Mouse (Mus musculus): Measurements from ENCODE around the gene Hmga1b.
"Not testable (repeated sequence)": the region's sequence is repeated elsewhere in the genome, so short reads cannot be mapped to it uniquely, and the experiment has no call there.

The Hmga1b gene

DNA sequence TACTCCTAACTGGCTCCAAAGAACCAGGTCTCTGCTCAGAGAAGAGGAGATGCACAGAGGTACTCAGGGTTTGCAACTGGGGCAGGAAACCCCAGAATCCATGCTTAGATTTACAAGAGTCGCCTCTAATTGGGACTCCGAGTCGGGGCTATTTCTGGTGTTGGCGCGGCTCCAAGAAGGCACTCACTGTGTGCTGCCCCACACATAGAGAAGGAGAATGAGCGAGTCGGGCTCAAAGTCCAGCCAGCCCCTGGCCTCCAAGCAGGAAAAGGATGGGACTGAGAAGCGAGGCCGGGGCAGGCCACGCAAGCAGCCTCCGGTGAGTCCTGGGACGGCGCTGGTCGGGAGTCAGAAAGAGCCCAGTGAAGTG, at the start of gene Hmga1b:
Gene Hmga1b (plus strand): TSS at position 123 of the 370 bp plus-strand sequence.
- DNase-seq: not testable (repeated sequence)

DNA sequence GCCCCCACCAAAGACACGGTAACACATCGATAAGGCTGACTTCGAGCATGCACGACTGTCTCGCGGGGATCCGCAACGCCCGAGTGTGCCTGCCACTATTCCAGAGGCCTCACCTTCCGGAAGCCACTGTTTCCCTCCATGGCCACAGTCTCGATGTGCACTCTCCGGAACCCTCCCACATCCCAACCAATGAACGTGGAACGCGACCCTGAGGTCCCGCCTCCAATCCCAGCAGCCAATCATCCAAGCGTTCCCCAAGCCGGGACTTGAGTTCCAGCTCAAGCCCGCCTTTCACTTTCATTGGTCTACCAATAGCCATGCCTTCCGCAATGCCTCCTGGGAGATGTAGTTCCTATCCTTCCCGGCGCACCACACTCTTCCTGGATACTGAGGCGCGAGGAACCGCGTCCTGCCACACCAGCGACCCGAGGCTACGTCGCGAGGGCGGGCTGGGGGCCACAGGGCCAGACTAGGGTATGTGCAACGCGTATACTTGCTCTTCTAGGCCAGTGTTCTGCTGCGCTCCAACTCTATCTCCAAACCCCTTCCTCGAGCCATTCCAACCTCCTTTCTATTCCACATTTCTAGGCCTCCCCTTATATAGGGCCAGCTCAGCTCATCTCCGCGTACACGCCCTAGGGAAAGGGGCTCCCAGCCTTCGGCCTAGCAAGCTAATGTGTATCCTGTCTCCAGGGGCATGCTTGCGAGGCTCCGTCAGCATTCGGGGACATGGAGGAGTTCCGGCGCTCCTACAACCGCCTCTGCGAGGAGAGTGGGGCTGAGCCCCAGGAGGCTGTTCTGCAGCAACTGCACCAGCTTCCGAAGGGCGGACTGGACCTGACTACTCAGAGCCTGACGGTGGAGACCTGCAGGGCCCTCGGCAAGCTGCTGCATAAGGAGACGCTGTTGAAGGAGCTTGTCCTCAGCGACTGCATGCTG, 48.7 kb upstream of the Hmga1b start, which contains the start of the genes Cenpx and Lrrc45:
Gene Cenpx (minus strand): TSS at position 159 of the 939 bp plus-strand sequence.
Gene Lrrc45 (plus strand): TSS at position 346 of the 939 bp plus-strand sequence.
- DNase-seq: peak; percentile 97

DNA sequence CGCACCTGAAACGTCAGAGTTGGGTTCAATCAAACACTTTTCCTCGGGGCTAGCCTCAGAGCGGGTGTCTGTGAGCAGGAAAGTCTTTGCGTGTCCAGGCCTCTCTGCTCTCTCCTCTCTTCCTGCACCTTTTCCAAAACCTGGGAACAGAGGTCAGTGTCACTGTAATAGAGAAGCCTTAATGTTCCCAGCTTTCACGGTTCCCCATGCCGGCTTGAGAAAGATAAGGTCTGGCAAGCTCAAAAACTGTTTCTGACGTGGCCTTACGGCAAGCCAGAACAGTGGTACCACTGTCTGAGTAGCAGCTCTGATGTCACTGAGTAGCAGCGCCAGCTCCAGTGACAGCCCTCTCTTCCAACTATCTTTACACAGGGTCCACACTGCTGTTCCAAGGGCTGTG, 48.0 kb upstream of the Hmga1b start:
- DNase-seq: no peak

DNA sequence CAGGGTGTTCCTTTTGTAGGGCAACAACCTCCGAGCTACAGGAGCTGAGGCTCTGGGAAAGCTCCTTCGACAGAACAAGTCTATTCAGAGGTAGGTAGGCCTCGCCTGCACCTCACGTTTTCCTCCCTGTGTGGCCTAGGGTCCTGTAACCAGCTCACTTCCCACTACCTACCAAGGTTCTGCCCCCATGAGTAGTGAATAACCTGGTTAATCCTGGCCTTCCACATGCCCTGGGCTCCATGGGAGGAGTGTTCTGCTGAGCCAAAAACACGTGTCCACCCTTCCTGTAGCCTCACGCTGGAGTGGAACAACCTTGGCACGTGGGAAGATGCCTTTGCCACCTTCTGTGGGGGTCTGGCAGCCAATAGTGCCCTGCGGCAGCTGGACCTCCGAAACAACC, 47.5 kb upstream of the Hmga1b start:
- DNase-seq: no peak

DNA sequence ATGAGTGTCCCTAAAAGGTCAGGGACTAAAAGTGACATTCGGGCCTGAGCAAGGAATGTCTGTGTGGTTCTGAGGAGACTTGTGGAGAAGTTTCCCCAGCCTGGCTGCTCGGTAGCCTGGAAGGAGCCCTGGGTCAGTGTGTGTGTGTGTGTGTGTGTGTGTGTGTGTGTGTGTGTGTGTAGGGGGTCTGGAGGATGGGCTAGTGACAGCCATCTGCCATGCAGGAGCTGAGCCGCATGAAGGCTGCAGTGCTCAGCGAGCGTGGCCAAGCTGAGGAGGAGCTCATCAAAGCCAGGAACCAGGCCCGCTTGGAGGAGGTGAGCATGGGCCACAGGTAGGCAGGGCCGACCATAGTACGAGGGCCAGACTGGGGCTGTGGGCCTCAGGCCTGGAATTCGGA, 43.4 kb upstream of the Hmga1b start:
- no peak for DNase-seq

DNA sequence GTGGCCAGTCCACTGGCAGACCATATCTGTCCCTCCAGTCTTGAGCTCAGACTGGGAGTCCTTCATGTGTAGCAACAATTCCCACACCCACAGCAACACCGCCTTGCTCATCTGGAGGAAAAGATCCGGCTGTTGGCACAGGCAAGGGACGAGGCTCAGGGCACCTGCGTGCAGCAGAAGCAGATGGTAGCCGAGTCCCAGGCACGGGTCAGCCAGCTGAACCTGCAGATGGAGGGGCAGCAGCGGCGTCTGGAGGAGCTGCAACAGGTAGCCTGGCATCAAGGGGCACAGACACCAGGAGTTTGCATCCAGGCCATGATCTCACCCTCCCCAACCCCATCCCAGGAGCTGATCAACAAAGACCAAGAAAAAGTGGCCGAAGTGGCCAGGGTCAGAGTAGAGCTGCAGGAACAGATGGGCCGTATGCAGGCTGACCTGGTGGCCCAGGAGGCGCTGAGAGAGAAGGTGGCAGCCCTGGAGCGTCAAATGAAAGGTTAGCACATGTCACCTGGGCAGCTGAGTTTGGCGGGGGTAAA, 42.7 kb upstream of the Hmga1b start:
- DNase-seq: peak; percentile 57

DNA sequence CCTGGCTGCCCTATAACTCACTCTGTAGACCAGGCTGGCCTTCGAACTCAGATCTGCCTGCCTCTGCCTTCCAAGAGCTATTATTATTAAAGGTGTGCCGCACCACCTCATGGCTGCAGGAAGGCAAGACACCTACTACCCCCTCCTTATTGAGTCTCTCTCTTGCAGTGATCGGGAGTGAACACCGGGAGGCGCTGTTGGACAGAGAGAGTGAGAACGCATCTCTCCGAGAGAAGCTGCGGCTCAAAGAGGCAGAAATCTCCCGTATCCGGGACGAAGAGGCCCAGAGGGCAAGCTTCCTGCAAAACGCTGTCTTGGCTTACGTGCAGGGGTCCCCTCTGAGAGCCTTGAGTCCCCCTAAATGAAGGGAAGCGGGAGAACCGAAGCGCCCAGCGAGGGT, 42.1 kb upstream of the Hmga1b start:
- peak; percentile 90 for DNase-seq

DNA sequence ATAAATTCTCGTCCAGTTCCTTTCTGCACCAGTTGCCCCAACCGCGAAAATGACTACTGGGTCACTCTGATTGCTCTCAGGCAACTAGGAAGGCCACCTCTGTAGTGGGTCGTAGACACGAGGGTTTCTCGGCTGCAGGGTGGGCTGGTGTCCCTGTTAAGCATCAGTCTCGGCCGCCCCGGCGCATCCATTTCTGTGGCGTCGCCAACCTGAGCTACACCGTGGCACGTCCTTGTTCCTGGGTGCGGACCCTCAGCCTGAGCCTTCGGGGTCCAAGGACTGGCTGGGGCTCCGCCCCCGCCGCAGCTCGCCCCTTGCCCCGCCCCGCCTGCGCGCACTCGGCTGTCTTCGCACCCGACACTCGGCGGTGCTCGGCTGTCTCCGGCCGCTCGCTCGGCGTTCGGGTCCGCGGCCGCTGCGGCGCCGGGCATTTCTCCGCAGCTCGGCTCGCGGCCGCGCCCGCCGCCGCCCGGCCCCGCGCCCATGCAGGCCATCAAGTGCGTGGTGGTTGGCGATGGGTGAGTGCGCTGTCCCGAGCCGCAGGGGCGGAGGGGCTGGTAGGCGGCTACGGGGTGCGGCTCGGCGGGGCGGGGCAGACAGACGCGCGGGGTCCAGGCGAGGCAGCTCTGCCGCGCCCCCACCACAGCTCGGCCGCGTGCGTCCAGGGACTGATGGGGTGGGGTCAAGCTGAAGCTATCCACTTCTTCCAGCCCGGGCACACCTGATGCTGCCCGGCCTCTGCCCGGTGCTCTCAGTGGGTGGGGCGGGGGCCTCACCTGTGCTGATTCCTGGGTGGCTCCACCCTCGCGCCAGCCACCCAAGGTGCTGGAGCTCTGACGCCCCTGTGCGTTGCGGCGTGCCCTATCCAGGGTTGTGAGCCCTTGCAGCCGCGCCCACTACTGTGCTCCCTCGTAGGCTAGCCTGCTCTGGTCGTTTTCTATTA, 41.2 kb upstream of the Hmga1b start, which contains the start of gene Rac3:
Gene Rac3 (plus strand): TSS at position 347 of the 943 bp plus-strand sequence.
- DNase-seq: peak; percentile 77

DNA sequence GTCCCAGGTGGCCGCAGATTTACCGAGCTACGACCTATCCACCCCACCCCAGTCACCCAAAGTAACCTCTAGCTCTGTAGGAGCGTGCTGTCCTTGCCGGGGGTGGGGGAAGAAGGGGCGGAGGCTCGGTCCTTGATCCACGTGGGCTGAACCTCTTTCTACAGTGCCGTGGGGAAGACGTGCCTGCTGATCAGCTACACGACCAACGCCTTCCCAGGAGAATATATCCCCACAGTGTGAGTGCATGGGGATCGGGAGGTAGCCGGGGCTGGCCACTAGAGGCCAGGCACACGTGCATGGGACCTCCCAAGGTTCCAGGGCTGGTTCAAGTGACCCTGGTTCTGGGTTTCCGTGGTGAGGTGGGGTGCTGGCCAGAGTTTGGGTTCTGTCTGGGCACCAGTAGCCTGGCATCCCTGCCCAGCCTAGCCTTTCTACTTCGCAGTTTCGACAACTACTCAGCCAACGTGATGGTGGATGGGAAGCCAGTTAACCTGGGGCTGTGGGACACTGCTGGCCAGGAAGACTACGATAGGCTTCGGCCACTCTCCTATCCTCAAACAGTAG, 40.4 kb upstream of the Hmga1b start:
- DNase-seq: no peak

DNA sequence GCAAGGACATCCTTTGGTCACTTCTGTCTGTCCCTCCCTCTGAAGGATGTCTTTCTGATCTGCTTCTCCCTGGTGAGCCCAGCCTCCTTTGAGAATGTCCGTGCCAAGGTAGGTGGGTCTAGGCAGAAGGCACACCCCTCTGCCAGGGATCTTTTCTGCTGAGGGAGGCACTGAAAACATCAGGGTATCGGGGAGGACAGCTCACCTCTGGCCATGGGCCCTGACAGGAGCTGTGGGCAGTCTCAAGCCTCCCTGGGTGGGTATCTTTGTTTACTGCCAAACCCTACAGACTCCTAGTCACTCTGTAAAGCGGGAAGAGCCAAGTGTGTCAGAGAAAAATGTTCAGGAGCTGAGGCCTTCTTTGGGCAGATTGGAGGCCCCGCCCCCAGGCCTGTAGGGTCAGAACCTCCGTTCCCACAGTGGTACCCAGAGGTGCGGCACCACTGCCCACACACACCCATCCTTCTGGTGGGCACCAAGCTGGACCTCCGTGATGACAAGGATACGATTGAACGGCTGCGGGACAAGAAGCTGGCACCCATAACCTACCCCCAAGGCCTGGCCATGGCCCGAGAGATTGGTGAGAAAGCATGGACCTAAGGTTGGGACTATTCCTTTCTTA, 39.7 kb upstream of the Hmga1b start:
- no peak for DNase-seq

DNA sequence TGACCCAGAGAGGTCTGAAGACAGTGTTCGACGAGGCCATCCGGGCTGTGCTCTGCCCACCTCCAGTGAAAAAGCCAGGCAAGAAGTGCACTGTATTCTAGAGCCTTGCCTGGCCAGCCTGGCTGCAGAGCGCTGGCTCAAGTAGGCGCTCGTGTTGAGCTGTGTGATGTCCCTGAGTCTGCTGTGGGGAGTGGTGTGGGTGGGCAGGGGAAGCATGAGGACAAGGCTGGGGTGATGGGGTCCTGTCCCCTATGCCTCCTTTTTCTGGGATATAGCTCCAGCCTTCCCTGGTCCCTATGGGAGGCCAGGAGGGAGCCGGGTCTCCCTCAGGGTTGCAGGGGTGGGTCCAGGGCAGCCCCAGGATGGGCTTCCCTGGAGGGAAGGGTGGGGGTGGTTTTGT, 39.1 kb upstream of the Hmga1b start:
- DNase-seq: no peak

DNA sequence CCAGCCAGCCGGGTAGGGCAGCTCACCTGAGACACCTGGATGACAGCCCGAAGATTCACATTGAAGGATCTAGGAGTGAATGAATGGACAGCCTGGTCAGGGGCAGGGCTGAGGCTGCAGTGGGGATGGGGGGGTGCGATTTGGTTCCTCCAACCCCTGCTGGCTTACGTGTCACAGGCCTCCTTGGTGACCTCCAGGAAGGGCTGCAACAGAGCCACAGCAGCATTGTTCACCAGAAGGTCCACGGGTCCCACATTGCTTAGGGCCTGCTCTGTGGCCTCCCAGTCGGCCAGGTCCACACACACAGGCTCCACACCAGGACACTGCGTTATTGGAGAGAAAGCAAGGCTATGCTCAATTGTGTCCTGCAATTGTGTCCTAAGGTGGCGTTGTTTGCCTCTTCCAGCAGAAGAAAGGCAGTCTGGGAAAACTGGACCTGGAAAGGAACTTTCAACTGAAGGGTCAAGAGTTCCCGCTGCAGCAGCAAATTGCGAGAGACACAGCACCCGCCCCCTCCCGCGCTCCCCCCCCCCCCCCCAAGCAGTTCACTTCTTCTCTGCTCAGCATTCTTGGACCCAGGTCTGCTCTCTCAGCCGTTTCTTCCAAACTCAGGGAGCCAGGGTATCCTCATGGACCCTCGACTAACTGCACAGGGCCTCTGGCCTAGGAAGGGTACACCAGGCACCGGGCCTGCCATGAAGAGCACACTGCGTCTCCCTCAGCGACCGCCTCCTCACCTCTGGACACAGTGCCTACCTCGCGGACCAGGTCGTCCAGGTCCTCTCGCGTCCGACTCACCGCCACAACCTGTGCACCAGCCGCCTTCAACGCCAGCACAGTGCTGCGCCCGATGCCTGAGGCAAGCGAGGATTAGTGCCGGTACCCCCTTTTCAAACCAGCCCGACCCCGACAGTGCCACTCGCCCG, 36.1 kb upstream of the Hmga1b start:
- no peak for DNase-seq

DNA sequence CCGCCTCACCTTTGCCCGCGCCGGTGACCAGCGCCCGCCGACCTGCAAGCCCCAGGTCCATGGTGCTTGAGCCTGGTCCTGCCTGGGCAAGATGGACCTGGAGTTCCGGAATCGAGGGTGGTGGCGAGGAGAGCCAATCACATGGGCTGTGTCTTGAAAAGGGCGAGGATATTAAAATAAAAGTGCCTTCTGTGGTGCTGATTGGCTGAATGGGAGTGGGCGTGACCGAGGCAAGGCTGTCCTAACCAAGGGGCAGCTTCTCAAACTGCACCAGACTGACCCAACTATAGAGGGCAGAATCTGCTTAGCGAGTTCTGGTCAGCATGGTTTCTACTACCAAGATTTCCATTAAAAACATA, 35.4 kb upstream of the Hmga1b start, which contains the start of gene Dcxr:
Gene Dcxr (minus strand): TSS at position 113 of the 359 bp plus-strand sequence.
- DNase-seq: peak; percentile 87

DNA sequence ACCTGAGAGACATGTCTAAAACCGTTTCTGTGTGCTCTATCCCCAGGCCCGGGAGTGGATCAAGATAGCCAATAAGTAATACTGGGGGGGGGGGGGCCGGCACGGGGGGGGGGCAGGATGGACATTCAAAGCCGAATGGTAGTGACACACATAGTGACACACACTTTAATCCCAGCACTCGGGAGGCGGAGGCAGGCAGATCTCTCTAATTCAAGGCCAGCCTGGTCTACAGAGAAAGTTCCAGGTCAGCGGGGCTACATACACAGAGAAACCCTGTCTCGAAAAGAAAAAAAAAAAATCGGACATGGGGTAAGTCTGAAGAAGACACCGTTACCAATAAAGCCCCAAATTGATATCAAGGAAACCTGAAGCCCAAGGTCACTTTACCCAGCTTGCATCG, 35.0 kb upstream of the Hmga1b start:
- no peak for DNase-seq

DNA sequence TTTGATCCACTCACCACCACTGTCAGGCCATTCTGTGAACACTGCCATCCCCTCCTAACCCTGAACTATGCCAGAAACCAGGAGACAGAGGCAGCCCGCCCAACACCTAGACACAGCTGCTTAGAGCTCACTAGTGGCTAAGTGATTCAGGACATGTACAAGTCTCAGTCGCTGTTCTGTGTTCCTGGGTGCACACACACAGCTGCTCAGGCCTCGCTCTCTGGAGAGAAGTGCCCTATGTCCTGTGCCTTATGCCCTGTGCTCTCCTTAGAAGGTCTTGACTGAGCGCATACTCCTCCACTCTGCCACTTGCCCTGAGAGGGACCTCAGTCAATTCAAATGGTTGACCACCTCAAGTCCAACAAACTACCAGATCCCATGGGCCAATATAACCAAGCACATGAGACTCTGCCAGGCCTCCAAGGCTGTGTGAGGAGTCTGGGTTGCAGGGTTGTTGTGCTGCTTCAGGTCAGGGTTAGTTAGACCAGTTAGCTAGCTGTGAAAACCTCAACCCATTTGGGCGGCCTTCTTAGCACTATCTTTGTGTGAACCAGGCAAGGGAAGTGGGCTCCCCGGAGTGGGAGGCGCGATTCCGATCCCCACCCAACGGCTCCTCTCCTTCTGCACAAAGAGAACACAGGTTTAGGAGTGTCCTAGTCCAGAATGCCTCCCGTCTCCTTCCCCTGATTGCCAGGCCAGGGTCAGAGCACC, 33.9 kb upstream of the Hmga1b start:
- DNase-seq: no peak

DNA sequence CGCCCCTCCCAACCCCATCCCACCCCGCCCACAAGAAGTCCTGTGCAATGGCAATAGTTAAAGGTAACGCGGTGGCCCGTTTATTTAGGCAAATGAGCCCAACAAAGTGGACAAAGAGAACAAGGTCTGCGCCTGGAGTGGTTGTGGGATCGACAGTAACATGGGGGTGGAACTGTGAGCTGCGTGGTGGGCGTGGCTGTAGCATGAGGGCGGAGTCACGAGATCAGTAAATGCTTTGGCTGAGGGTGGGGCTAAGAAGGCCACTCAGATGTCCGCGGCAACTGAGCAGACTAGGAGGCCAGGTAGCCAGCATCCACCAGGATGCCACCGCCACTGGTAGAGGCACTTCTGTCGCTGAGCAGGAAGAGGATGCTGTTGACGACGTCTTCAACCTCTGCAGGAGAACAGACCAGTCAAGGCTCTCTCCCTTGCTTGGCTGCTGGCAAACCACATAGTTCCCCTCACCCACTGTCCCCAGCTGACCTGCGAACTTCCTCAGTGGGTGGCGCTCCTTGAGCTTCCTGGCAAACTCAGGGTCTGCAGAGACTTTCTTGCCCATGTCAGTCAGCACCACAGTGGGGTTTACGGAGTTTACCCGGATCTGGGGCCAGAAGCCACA, 33.1 kb upstream of the Hmga1b start:
- DNase-seq: not testable (repeated sequence)

DNA sequence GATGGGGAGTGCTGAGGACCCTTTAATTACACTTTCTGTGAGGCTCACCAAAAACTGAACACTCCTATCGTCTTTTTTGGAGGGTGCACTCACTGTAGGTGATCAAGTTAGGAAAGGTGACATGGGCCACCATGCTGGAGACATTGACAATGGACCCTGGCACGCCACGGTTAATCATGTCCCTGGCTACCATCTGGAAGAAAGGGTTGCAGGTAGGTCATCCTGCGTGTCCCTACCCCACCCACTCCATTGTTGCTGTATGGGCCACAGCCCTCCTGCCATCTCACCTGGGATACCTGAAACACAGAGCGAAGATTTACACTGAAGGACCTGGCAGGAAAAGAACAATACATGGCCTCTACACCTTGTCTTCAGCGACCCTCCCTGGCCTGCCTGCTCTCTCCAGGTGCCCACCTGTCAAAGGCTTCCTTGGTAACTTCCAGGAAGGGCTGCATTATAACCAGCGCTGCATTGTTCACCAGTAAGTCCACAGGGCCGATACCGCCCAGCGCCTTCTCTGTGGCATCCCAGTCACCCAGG, 32.2 kb upstream of the Hmga1b start:
- DNase-seq: no peak

DNA sequence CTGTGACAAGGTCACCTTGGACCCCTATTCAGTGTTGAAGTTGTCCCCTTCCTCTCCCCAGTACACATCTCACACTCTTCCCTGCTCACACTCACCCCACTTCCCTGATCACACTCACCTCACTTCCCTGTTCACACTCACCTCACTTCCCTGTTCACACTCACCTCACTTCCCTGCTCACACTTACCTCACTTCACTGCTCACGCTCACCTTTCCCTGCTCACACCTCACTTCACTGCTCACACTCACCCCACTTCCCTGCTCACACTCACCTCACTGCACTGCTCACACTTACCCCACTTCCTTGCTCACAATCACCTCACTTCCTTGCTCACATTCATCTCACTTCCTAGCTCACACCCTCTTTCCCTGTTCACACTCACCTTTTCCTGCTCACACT, 31.2 kb upstream of the Hmga1b start:
- no peak for DNase-seq

DNA sequence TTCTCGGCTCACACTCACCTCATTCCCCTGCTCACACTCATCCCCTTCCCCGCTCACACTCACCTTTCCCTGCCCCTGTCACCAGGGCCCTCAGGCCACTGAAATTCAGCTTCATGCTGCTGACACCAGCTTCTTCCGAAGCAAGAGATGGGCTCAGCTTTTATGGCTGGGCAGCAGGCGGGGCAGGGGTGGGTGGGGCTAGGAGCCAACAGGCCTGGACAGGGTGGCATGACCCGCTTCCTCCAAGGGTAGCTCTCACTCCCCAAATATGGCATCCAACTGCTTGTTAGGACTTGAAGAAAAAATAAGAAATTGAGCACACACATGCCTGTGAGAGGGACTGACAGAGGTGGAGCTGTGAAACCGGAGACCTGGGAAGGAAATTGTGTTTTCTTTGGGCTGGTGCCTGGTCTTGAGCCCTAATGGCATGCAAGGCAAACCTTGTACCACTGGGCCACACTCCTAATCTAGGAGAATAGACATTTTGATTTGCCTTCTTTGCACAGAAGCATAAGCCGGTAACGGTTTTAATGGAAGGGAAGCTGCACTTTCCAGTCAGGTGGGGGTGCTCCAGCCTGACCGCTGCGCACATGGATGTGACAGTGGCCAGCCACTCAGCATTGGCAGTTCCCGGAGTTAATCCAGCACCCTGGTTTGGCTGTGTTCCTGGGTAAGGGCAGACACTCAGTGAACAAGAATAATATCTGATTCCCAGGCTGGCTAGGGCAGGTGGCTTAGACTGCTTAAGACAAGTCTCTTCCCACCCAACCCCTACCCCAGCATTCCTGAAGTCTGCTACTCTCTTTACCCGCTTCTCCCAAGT, 30.5 kb upstream of the Hmga1b start, which contains the start of gene Cbr2:
Gene Cbr2 (minus strand): TSS at position 257 of the 823 bp plus-strand sequence.
- no peak for DNase-seq
